Comparison of ENCODE assay signal across 9 mouse cellular contexts in the genomic region with DNA sequence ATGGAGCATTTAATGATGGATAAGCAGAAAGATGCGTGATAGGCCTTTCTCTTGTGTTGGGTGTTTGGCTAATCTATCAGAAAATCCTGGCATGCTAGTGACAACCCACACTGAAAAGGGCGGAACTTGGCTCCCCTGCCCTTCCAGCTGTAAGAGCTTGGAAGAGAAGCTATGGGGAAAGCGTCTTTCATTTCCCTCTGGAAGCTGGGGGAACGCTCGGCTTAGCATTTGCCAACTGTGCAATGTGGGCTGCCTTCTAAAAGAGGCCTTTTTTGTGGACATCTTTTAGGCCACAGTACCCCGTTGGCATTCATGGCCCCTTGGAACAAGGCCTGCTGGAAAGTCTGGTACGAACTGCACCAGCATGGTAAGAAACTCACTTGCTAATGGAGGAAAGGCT. TPM values are rescaled to one million over a fixed set of nuclear protein-coding genes. Genes with fewer than 3 reads are reported as not detected.
DNase-seq lines count a peak whose midpoint lies in the region; ATAC-seq and TF ChIP-seq lines count a peak whose summit lies in the region.
"Had no signal": no experiment of that assay in that cellular context is flagged by ENCODE, and none has a peak within 500 bp of the region (broad histone marks: within the 10 kb centered on the region; RNA-seq: fewer than 3 reads in every experiment).

No protein-coding gene starts in this region.

- no peak for TF ChIP-seq CTCF in thymus, adult 2 months (IDR thresholded peaks at IDR 0.05; ENCODE audit: borderline replicate concordance, control insufficient read depth, extremely low read depth, insufficient read depth, low read length, poor library complexity)

- no peak overlapping the region for H3K4me3 ChIP-seq in forebrain, embryonic 16.5 days (replicated peaks; ENCODE audit: low read length)
- H3K4me3 ChIP-seq in neural tube, embryonic 15.5 days (replicated peaks) = no peak overlapping the region
- no peak overlapping the region for H3K4me3 ChIP-seq in thymus, adult 2 months (ENCODE audit: control insufficient read depth, insufficient read depth, low read length)

- H3K9me3 ChIP-seq in forebrain, embryonic 16.5 days (ENCODE audit: control insufficient read depth, low read length) = no peaks in the 10 kb centered on the region
- no peaks in the 10 kb centered on the region for H3K9me3 ChIP-seq in neural tube, embryonic 15.5 days (replicated peaks)
- H3K9me3 ChIP-seq: megakaryocyte, embryonic 14.5 days had no signal

- no peak for TF ChIP-seq POLR2A in thymus, adult 2 months (IDR thresholded peaks at IDR 0.05; ENCODE audit: control insufficient read depth, extremely low read depth, insufficient read depth, low read length, poor library complexity)

- H3K9ac ChIP-seq in forebrain, embryonic 16.5 days (replicated peaks; ENCODE audit: low read depth, low read length) = no peak overlapping the region
- no peak overlapping the region for H3K9ac ChIP-seq in neural tube, embryonic 15.5 days (replicated peaks)

- no peak overlapping the region for H3K4me2 ChIP-seq in forebrain, embryonic 16.5 days (ENCODE audit: low read length)
- H3K4me2 ChIP-seq in neural tube, embryonic 15.5 days = no peak overlapping the region

- H3K4me1 ChIP-seq in forebrain, embryonic 16.5 days (replicated peaks; ENCODE audit: control insufficient read depth, insufficient read depth, low read length) = peaks cover 17% of the 10 kb centered on the region
- H3K4me1 ChIP-seq in neural tube, embryonic 15.5 days = peaks cover 12% of the 10 kb centered on the region; the same call in 1 of the 2 replicates
- H3K4me1 ChIP-seq in thymus, adult 2 months (replicated peaks; ENCODE audit: control insufficient read depth, insufficient read depth, low read length) = no peaks in the 10 kb centered on the region

- DNase-seq in kidney, postnatal 10 days = peak; percentile 30
- DNase-seq in kidney, adult 11 months = no peak
- DNase-seq in layer of hippocampus, adult 8-10 months (ENCODE audit: low spot score in 2 of 2) = peak; percentile 78 to 86
- DNase-seq in thymus, adult 2 months = no peak
- DNase-seq in thymus, postnatal 0 days (ENCODE audit: low spot score) = no peak
- no peak for DNase-seq in thymus, postnatal 4 days

- peak overlapping the region; percentile 68 for H3K27ac ChIP-seq in forebrain, embryonic 16.5 days (ENCODE audit: low read length)
- H3K27ac ChIP-seq in neural tube, embryonic 15.5 days (replicated peaks) = peak overlapping the region; percentile 58; the same call in 1 of the 2 replicates
- no peak overlapping the region for H3K27ac ChIP-seq in thymus, adult 2 months (ENCODE audit: control insufficient read depth, insufficient read depth, low read length)

- no peaks in the 10 kb centered on the region for H3K27me3 ChIP-seq in forebrain, embryonic 16.5 days (replicated peaks; ENCODE audit: control insufficient read depth, insufficient read depth, low read length)
- no peaks in the 10 kb centered on the region for H3K27me3 ChIP-seq in neural tube, embryonic 15.5 days (replicated peaks)
- H3K27me3 ChIP-seq in thymus, adult 2 months (ENCODE audit: control insufficient read depth, insufficient read depth, low read length) = no peaks in the 10 kb centered on the region

- ATAC-seq in forebrain, embryonic 16.5 days = peak; percentile 94
- peak; percentile 69 for ATAC-seq in neural tube, embryonic 15.5 days (ENCODE audit: low FRiP score)

- WGBS in forebrain, embryonic 16.5 days = 38% methylated on average over 7 of the region's 7 CpGs
- 60% methylated on average over 7 of the region's 7 CpGs for WGBS in neural tube, embryonic 15.5 days
- 94% methylated on average over 7 of the region's 7 CpGs for WGBS in thymus, adult 2 months

- H3K36me3 ChIP-seq in forebrain, embryonic 16.5 days (ENCODE audit: control insufficient read depth, insufficient read depth) = no peaks in the 10 kb centered on the region
- H3K36me3 ChIP-seq in neural tube, embryonic 15.5 days = no peaks in the 10 kb centered on the region
- no peaks in the 10 kb centered on the region for H3K36me3 ChIP-seq in thymus, adult 2 months (ENCODE audit: control insufficient read depth, insufficient read depth, low read length)

RNA-seq across cellular contexts. Expression of a gene that starts 34.1 kb away (rescaled TPM):
- polyA plus RNA-seq in forebrain, embryonic 16.5 days (2015; fragmentation: Nextera tagmentation; extraction: Ambion mirVana) = 13.4 and 14.3 TPM in 2 replicates
- total RNA-seq in layer of hippocampus, adult 8-10 months (2022) = 1 to 10 TPM; 6.3 to 8.6 (median 7.5) TPM
- 5.9 and 6.6 TPM in 2 replicates for polyA plus RNA-seq in neural tube, embryonic 15.5 days (2015; fragmentation: Nextera tagmentation; extraction: Ambion mirVana)
- polyA plus RNA-seq in thymus, adult 2 months (2012; rRNA removed) = 6.9 and 7.5 TPM in 2 replicates
- polyA plus RNA-seq in thymus, postnatal 0 days (2015; fragmentation: Nextera tagmentation; extraction: Ambion mirVana) = 5.7 and 6.2 TPM in 2 replicates

RNA-seq across cellular contexts. Expression of a gene that starts 41.5 kb away (rescaled TPM):
- 13.2 and 15.0 TPM in 2 replicates for polyA plus RNA-seq in forebrain, embryonic 16.5 days (2015; fragmentation: Nextera tagmentation; extraction: Ambion mirVana)
- total RNA-seq in layer of hippocampus, adult 8-10 months (2022) = 10 to 100 TPM; 56.4 to 74.4 (median 63.6) TPM
- polyA plus RNA-seq in neural tube, embryonic 15.5 days (2015; fragmentation: Nextera tagmentation; extraction: Ambion mirVana) = 7.7 and 11.8 TPM in 2 replicates
- polyA plus RNA-seq in thymus, adult 2 months (2012; rRNA removed) = 4.4 and 8.6 TPM in 2 replicates
- 4.5 and 4.8 TPM in 2 replicates for polyA plus RNA-seq in thymus, postnatal 0 days (2015; fragmentation: Nextera tagmentation; extraction: Ambion mirVana)

Comparison
In these comparisons a context has a peak if more than half of its experiments do, and no peak if none do; other contexts are left out.
1. DNase-seq: peak in kidney, postnatal 10 days (single experiment) and layer of hippocampus, adult 8-10 months (2 of 2); none in kidney, adult 11 months (single experiment), thymus, adult 2 months (single experiment), thymus, postnatal 0 days (single experiment) and thymus, postnatal 4 days (single experiment).